Mouse (Mus musculus) erythroblast, embryonic 14.5 days (primary cell): ENCODE data around the gene Lamc1. TPM values are rescaled to one million over a fixed set of nuclear protein-coding genes. Genes with fewer than 3 reads are reported as not detected.

ENCODE experiments used
- H3K27me3 ChIP-seq: 2 replicates; pipeline ENCODE4 v1.6.1; 2012; ENCODE audit warnings: inconsistent platforms; ENCODE audit not compliant: control insufficient read depth
- H3K36me3 ChIP-seq: 2 replicates; pipeline ENCODE4 v1.6.1; 2012; ENCODE audit warnings: mild to moderate bottlenecking, inconsistent platforms; ENCODE audit not compliant: control insufficient read depth
- H3K4me1 ChIP-seq: 2 replicates; pipeline ENCODE4 v1.6.1; 2012; ENCODE audit warnings: inconsistent platforms; ENCODE audit not compliant: control insufficient read depth
- H3K4me3 ChIP-seq: replicated peaks from 2 replicates; pipeline ENCODE3; 2012; ENCODE audit warnings: moderate library complexity, mild to moderate bottlenecking, inconsistent platforms
- H3K9me3 ChIP-seq: 2 replicates; pipeline ENCODE4 v1.6.1; 2012; ENCODE audit warnings: low read length, inconsistent platforms, mixed read lengths; ENCODE audit not compliant: control insufficient read depth
- GATA1 ChIP-seq: IDR thresholded peaks from 2 replicates; pipeline ENCODE4 v1.6.1; 2012; ENCODE audit warnings: low read length, inconsistent platforms, mixed read lengths
- TAL1 ChIP-seq: IDR thresholded peaks from 3 replicates; pipeline ENCODE4 v1.6.1; 2012; ENCODE audit warnings: low read length, inconsistent platforms, mixed read lengths
- polyA plus RNA-seq: library from polyadenylated mRNA; stranded (reverse); fragments of >175 nt; gene quantifications from 2 replicates; pipeline ENCODE4 v1.2.3, GENCODE M21; 2012

Lamc1 gene
- polyA plus RNA-seq, 1 experiment: 0.01 TPM

- H3K9me3 ChIP-seq: no peaks in the 10 kb centered on the region
- TF ChIP-seq TAL1 (no peak), GATA1 (no peak)
- H3K4me1 ChIP-seq: peaks cover 6% of the 10 kb centered on the region
- H3K4me3 ChIP-seq: no peak overlapping the region
- H3K27me3 ChIP-seq: no peaks in the 10 kb centered on the region
- H3K36me3 ChIP-seq: no peaks in the 10 kb centered on the region
These were observed 13.8 kb downstream of the Lamc1 start for GRCm38 (mm10) chr1:153318741-153319140.

GRCm38 (mm10) chr1:153318287-153318686 is 14.3 kb downstream of the Lamc1 start:
- Histone ChIP-seq H3K4me1 (peaks cover 6% of the 10 kb centered on the region), H3K36me3 (no peaks in the 10 kb centered on the region), H3K9me3 (no peaks in the 10 kb centered on the region), H3K27me3 (no peaks in the 10 kb centered on the region), H3K4me3 (no peak overlapping the region)
- no peak for TF ChIP-seq GATA1
- TF ChIP-seq TAL1: no peak

DNA sequence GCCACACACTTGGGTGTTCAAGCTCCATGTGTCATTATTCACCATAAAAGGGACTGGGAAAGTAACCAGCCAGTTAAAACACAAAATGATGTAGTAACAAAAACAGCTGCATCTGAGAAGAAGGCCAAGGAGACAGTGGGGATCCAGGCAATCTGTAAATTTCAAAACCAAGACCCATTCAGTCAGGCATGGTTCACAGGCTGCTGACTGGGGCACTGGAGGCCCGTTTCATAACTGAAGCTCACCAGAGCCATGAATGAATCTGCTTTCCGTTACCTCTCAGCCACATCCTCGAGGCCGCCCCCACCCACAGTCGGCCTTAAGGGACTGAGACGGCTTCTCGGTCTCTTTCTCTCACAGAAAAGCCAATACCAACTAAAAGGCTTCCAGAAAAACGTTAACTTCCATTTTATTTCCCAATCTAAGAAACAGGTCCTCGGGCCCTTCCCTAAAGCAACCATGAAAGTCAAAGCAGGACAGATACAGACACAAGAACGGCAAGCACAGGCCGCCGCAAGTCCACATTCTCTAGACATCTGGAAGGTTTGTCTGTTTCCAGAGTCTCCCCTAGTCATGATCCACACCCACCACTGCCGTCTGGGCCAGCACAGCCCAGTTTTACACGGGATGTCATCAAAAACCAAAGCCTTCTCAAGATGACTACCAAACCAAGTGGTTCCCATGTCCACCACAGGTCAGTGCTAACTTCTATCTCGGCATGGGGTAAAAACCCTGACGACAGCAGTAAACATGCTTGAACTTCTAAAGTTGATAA is 14.9 kb downstream of the Lamc1 start:
- no peak for TF ChIP-seq GATA1
- Histone ChIP-seq H3K4me3 (no peak overlapping the region), H3K27me3 (no peaks in the 10 kb centered on the region), H3K4me1 (peaks cover 6% of the 10 kb centered on the region), H3K36me3 (no peaks in the 10 kb centered on the region), H3K9me3 (no peaks in the 10 kb centered on the region)

- Histone ChIP-seq H3K27me3 (no peaks in the 10 kb centered on the region), H3K4me3 (no peak overlapping the region), H3K4me1 (peaks cover 6% of the 10 kb centered on the region), H3K9me3 (no peaks in the 10 kb centered on the region), H3K36me3 (no peaks in the 10 kb centered on the region)
- TF ChIP-seq TAL1 (no peak), GATA1 (no peak)
These were observed 15.6 kb downstream of the Lamc1 start for GRCm38 (mm10) chr1:153316956-153317355.

GRCm38 (mm10) chr1:153316286-153316685 is 16.3 kb downstream of the Lamc1 start:
- peaks cover 4% of the 10 kb centered on the region for H3K4me1 ChIP-seq
- H3K36me3 ChIP-seq: no peaks in the 10 kb centered on the region
- no peaks in the 10 kb centered on the region for H3K27me3 ChIP-seq
- no peak for TF ChIP-seq GATA1
- TF ChIP-seq TAL1: no peak
- no peaks in the 10 kb centered on the region for H3K9me3 ChIP-seq
- no peak overlapping the region for H3K4me3 ChIP-seq

GRCm38 (mm10) chr1:153315121-153315520 is 17.5 kb downstream of the Lamc1 start:
- H3K9me3 ChIP-seq: no peaks in the 10 kb centered on the region
- no peaks in the 10 kb centered on the region for H3K36me3 ChIP-seq
- H3K4me3 ChIP-seq: no peak overlapping the region
- H3K27me3 ChIP-seq: no peaks in the 10 kb centered on the region
- no peaks in the 10 kb centered on the region; the same call in 1 of the 2 replicates for H3K4me1 ChIP-seq
- no peak for TF ChIP-seq TAL1
- no peak for TF ChIP-seq GATA1

GRCm38 (mm10) chr1:153312992-153313391 is 19.6 kb downstream of the Lamc1 start:
- Histone ChIP-seq H3K4me1 (peaks cover 13% of the 10 kb centered on the region), H3K27me3 (no peaks in the 10 kb centered on the region), H3K9me3 (no peaks in the 10 kb centered on the region), H3K36me3 (no peaks in the 10 kb centered on the region), H3K4me3 (no peak overlapping the region)
- TF ChIP-seq GATA1 (no peak), TAL1 (no peak)

- Histone ChIP-seq H3K36me3 (no peaks in the 10 kb centered on the region), H3K9me3 (no peaks in the 10 kb centered on the region), H3K4me3 (no peak overlapping the region), H3K27me3 (no peaks in the 10 kb centered on the region), H3K4me1 (peaks cover 22% of the 10 kb centered on the region)
- TF ChIP-seq GATA1 (no peak), TAL1 (no peak)
These were observed 22.4 kb downstream of the Lamc1 start for GRCm38 (mm10) chr1:153310190-153310589.

DNA sequence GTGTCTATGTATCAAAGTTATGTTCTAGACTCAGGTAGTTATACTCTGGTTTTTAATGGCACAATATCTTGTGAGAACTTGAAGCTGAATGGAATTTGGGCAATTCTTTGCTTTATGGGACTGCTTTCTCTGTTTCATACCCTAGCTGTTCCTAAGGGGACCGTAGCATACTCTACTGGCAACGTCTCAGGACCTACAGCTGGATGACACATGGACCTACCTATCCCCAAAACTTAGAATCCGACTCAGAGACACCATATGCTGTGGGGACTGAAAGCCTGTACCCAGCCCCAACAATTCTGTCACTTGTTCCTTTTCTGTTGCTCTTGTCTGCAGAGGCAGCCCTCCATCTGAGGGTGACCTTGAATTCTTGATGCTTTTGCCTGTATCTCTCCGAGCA is 23.3 kb downstream of the Lamc1 start:
- TF ChIP-seq TAL1: no peak
- TF ChIP-seq GATA1: no peak
- no peaks in the 10 kb centered on the region for H3K9me3 ChIP-seq
- peaks cover 22% of the 10 kb centered on the region for H3K4me1 ChIP-seq

GRCm38 (mm10) chr1:153308915-153309296 is 23.7 kb downstream of the Lamc1 start:
- H3K9me3 ChIP-seq: no peaks in the 10 kb centered on the region
- TF ChIP-seq GATA1: no peak
- TF ChIP-seq TAL1: no peak
- H3K4me1 ChIP-seq: peaks cover 22% of the 10 kb centered on the region
- H3K36me3 ChIP-seq: no peaks in the 10 kb centered on the region
- no peaks in the 10 kb centered on the region for H3K27me3 ChIP-seq
- no peak overlapping the region for H3K4me3 ChIP-seq

More for the DNA sequence above, 23.3 kb downstream of the Lamc1 start:
- Histone ChIP-seq H3K4me3 (no peak overlapping the region), H3K36me3 (no peaks in the 10 kb centered on the region), H3K27me3 (no peaks in the 10 kb centered on the region)
